ENCODE assay signal across 1 mouse cellular context in genomic region chr2:177468222-177468621, GRCm38 (mm10). TPM values are rescaled to one million over a fixed set of nuclear protein-coding genes. Genes with fewer than 3 reads are reported as not detected.
"Had no signal": no experiment of that assay in that cellular context is flagged by ENCODE, and none has a peak within 500 bp of the region (broad histone marks: within the 10 kb centered on the region; RNA-seq: fewer than 3 reads in every experiment).

No protein-coding gene starts in this region.

RNA-seq across cellular contexts. Expression of gene Gm14403, which starts 29.8 kb away (rescaled TPM):
- polyA plus RNA-seq: small intestine, adult 2 months had no signal
